Mouse (Mus musculus): ENCODE results near the gene Sbno2.

The Sbno2 gene

GRCm38 (mm10) chr10:80018739-80019297, 86.6 kb downstream of the Sbno2 start:
- no peak for DNase-seq (ENCODE audit: low spot score in 2 of 2)

- no peak for DNase-seq (ENCODE audit: low spot score in 2 of 2)
Measured at GRCm38 (mm10) chr10:80017771-80018170, 87.6 kb downstream of the Sbno2 start.

DNA sequence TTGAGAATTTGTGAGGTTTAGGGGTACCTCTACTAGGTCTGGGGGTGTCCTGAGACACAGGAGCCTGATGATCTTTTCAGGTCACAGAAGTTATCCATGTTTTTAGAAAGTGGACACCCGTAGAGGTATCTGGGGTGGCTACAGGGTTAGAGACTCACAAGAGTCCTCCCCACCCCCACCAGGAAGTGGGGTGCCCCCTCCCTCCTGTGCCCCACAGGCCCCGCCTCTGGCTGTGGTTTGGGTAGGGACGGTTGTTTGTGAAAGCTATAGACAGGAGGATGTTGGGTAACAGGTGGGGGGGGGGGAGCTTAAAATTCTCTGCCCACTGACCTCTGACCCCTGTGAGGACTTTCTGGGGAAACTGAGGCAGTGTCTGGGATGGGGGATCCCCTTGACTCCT, 88.0 kb downstream of the Sbno2 start:
- no peak for DNase-seq (ENCODE audit: low spot score in 2 of 2)

DNA sequence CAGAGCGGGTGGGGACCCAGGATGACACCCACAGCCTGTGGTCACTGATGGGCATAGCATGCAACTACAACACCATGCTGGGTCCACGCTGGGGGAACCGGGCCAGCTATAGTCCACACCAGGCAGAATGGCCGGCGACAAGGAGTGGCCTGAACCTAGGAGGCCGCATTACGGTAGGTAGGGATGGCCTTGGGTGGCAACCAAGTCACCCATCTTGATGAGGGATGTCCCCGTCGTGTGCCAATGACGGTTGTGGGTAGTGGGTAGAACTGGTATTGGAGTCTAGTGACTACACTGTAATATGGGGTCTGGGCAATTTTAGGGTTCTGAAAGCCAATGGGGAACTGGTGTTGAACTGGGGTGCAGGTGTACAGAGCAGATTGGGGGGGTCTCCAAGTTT, 88.4 kb downstream of the Sbno2 start:
- DNase-seq (ENCODE audit: low spot score in 2 of 2): no peak

DNA sequence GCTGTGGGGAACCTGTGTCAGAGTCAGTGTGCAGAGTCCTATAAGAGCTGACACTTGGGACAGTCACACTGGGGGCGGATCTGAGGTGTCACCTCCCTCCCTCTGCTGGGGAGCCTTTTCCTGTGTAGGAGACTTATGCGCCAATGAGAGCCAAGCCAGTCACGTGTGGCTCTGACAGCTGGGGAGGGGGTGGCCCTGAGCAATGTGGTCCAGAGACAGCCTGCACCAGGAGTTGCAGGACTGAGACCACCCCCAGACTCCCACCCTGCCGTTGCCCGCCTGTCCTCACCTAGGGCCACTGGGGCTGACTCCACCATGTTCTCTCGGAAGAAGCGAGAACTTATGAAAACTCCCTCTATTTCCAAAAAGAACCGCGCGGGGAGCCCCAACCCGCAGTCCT, 88.9 kb downstream of the Sbno2 start, which contains the start of gene Arhgap45:
TSS of gene Arhgap45 (plus strand) at position 143 of the 400 bp plus-strand sequence.
- DNase-seq (ENCODE audit: low spot score in 2 of 2): no peak

DNA sequence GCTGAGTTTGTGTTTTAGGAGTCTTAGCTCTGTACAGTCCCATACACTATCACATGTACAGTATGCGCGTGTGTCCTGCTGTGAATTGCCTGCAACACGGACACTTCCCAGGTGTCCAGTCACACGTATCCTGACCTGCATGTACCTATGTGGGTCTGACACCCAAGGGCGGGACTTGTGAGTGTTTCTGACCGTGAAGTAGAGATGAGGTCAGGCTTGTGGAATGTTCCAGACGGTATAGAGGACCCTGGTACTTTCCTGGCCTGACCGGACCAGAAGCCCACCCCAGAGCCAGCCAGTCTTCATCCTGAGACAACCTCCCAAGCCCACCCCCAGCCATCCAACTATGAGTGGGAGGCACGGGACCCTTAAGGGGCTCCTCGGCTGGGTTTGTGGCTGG, 89.8 kb downstream of the Sbno2 start:
- DNase-seq (ENCODE audit: low spot score in 2 of 2): no peak

GRCm38 (mm10) chr10:80014484-80015290, 90.7 kb downstream of the Sbno2 start:
- no peak for DNase-seq (ENCODE audit: low spot score in 2 of 2)

GRCm38 (mm10) chr10:80013609-80014008, 91.8 kb downstream of the Sbno2 start:
- DNase-seq (ENCODE audit: low spot score in 2 of 2): no peak

- DNase-seq (ENCODE audit: low spot score in 2 of 2): no peak
Measured at GRCm38 (mm10) chr10:80011740-80012139, 93.6 kb downstream of the Sbno2 start.

Data from urinary bladder, adult 18-20 months (tissue).